Mouse (Mus musculus): ENCODE measurements around the gene Cars.

- TF ChIP-seq POLR2A (IDR thresholded peaks at IDR 0.05; ENCODE audit: low read depth, low read length): no peak
- TF ChIP-seq CTCF (IDR thresholded peaks at IDR 0.05; ENCODE audit: borderline replicate concordance, insufficient read depth, low read length): peak; percentile 71
These were observed 15.9 kb downstream of the Cars start for GRCm38 (mm10) chr7:143583956-143584355.

Measured in embryonic fibroblast, embryonic 13.5 days (primary cell).